Mouse (Mus musculus) gastrocnemius, postnatal 4 days (tissue): ENCODE data around the gene Ptch2. TPM values are rescaled to one million over a fixed set of nuclear protein-coding genes. Genes with fewer than 3 reads are reported as not detected.

Source experiments
- DNase-seq, 2 experiments: peaks; one replicate each; pipeline ENCODE4 v3.0.0; 2021 to 2022; ENCODE audit warnings: low spot score in 2 of 2, mixed read lengths in 2 of 2
- total RNA-seq, 2 experiments: library from RNA; stranded (reverse); gene quantifications; 2 replicates each; pipeline ENCODE4 v1.2.3; 2021

Ptch2 gene
- total RNA-seq, 2 experiments from 2014 or later: 10.4 to 12.8 TPM

- DNase-seq: no peak
These were observed 30.9 kb downstream of the Ptch2 start, which contains the start of gene Tctex1d4 for GRCm38 (mm10) chr4:117126675-117127290. TSS of gene Tctex1d4 (plus strand) at chr4:117126794.

- DNase-seq: no peak
These were observed 32.3 kb downstream of the Ptch2 start for GRCm38 (mm10) chr4:117127991-117128686.

- no peak for DNase-seq
These were observed 34.9 kb downstream of the Ptch2 start for GRCm38 (mm10) chr4:117130790-117131189.

- no peak for DNase-seq
These were observed 35.3 kb downstream of the Ptch2 start for GRCm38 (mm10) chr4:117131198-117131597.

- no peak for DNase-seq
These were observed 36.3 kb downstream of the Ptch2 start for GRCm38 (mm10) chr4:117131890-117132793.

- no peak for DNase-seq
These were observed 36.9 kb downstream of the Ptch2 start for GRCm38 (mm10) chr4:117132794-117133143.

GRCm38 (mm10) chr4:117133366-117133796 lies 37.5 kb downstream of the Ptch2 start:
- no peak for DNase-seq

- DNase-seq: peak; percentile 88 to 93
These were observed 38.1 kb downstream of the Ptch2 start, which contains the start of gene Plk3 for GRCm38 (mm10) chr4:117133817-117134600. TSS of gene Plk3 (minus strand) at chr4:117133963.

- no peak for DNase-seq
These were observed 38.7 kb downstream of the Ptch2 start for GRCm38 (mm10) chr4:117134601-117134995.

- DNase-seq: no peak
These were observed 40.2 kb downstream of the Ptch2 start for GRCm38 (mm10) chr4:117136034-117136433.

GRCm38 (mm10) chr4:117138295-117139216 lies 42.7 kb downstream of the Ptch2 start:
- no peak for DNase-seq

- DNase-seq: no peak
These were observed 43.3 kb downstream of the Ptch2 start for GRCm38 (mm10) chr4:117139217-117139612.

- no peak for DNase-seq
These were observed 44.7 kb downstream of the Ptch2 start for GRCm38 (mm10) chr4:117140613-117141012.

- no peak for DNase-seq
These were observed 47.1 kb downstream of the Ptch2 start for GRCm38 (mm10) chr4:117143023-117143422.

- no peak for DNase-seq
These were observed 49.4 kb downstream of the Ptch2 start for GRCm38 (mm10) chr4:117145248-117145647.

- DNase-seq: peak; percentile 80 to 87
These were observed 50.3 kb downstream of the Ptch2 start for GRCm38 (mm10) chr4:117146176-117146575.

GRCm38 (mm10) chr4:117148047-117148713 lies 52.3 kb downstream of the Ptch2 start:
- no peak for DNase-seq

- DNase-seq: no peak
These were observed 52.9 kb downstream of the Ptch2 start for GRCm38 (mm10) chr4:117148815-117149214.
